Mouse (Mus musculus) spleen, postnatal 10 days (tissue): ENCODE measurements around the gene Setdb2.
"Not testable (repeated sequence)": the region's sequence is repeated elsewhere in the genome, so short reads cannot be mapped to it uniquely, and the experiment has no call there.

Experiments used
- DNase-seq, 2 experiments: peaks; one replicate each; pipeline ENCODE4 v3.0.0; 2021 to 2022; ENCODE audit warnings: low spot score in 2 of 2

The Setdb2 gene

DNA sequence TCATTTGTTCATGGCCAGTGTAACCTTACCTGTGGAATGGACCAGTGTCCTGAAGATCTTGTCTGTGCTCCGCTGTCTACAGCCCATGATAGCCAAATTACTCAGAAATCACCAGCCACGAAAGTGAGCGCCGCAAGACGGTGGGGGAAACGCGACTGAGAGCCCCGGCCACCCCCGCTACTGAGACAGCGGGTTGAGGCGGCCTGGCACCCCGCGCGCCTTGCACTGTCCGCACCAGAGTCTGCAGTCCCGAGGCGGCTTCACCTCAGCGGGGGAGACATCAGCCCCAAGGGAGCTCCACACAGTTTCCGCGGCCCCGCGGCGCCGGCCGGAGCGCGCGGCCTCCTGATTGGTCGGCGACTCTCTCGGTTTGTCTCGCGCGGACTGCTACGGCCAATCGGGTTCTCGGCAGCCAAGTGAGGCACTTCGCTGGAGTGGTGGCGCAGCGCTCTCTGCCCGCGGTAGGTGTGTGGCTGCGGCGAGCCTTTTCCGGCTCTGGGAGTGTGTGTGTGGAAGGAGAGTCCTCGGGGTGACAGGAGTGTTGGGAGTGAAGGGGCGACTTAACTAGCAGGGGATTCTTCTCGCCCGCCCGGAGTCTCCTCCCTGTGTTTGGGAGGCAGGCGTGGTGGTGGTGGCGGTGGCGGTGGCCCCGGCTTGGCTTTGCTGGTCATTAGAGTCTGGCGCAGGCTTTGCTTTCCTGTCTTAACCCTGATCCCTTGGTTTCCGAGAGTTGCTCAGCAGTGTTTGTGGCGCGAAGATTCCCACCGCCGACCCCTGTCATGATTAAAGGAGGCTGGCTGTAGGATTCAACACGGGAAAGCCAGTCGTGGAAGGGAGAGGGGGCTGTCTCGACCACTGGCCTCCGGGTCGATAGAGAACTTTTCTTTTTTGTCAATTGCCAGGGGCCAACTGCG, at the start of gene Setdb2, which contains the start of gene Cab39l:
TSS of gene Setdb2 (minus strand) at position 327 of the 914 bp plus-strand sequence.
TSS of gene Cab39l (plus strand) at position 415 of the 914 bp plus-strand sequence.
- DNase-seq: peak; percentile 89 to 95

DNA sequence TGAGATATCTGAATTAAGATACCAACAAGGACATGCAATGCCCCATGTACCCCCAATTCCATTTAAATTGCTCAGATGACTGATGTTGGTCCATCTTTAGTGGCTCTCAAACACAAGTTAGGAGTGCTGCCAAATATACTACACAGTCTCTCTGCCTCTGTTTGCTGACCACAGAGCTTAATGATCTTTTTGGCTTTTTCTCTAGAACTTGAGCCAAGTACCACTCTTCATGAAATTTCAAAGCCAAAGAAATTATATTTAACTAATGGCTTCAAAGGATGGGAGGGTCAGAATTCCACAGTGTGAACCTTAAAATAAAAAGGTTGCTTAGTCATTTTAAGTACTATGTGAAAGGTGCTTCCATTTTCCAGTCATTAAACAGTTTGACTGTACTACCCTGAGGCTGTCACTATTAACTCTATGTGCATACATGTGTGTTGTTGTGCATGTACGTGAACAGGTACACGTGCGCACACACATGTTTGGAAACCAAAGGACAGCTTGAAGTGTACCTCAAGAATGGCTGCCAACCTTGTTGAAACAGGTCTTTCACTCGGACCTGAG, 44.6 kb upstream of the Setdb2 start:
- no peak for DNase-seq

DNA sequence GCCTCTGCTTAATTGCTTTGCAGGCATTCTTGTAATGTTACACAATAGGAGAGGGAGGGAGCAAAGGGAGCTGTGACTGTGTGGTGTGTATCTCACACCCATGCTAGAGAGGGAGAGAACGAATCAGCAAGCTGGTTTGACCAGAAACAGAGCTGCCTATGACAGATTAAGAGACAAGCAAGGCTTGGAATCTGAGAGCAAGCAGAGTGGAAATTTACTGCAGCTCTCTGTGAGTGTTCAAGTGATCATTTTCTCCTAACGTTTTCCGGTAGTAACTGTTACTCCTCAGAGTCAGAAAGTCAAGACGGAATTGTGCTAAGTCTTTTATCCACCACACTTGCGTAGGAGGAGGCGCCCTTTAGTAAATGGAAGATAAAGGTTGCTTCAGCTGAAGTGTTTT, 38.0 kb upstream of the Setdb2 start:
- DNase-seq: no peak

DNA sequence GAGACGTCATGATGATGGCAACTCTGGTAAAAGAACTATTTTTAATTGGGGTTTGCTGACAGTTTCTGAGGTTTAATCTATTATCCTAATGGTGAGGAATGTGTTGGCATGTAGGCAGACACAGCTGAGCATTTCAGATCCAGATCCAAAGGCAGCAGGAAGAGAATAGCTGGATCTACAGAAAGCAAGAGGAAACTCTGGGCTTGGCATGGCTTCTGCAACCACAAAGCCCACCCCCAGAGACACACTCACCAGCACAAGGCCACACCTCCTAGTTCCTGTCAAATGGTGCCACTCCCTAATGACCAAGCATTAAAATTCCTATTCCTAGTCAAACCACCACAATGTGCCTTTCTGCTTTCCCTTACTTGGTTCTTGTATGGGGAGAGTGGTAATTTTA, 30.1 kb upstream of the Setdb2 start:
- DNase-seq: no peak

DNA sequence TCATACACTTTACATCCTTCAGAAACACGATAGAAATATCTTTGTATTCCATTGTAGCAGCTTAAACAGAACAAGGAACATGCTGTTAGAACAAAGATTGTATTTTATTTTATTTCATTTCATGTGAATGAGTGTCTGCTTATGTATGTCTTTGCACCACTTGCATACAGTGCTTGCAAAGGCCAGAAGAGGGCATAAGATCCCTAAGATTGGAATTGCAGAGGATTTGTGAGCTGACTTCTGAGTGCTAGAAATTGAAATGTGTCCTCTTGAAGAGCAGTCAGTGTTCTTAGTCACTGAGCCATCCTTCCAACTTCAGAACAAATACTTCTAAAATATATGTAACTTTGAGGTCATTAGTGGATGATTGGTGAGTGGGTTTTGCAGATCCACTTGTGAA, 27.1 kb upstream of the Setdb2 start:
- no peak for DNase-seq

DNA sequence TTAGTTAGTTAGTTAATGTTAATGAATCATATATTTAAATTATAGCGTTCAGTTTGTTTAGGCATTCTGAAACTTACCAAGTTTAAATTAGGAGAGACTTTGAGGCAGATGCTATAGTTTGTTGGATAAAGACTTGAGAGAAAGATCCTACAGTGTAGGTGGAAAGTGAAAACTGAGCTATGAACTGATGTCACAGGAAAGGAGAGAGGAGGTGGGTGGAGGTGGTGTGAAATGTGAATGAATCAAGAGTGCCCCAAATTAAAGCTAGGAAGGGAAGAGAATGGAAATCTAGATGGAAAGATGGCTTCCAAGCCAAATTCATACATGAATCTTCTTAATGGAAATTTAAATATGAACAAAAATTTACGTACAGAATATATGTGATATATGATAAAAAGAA, 25.8 kb upstream of the Setdb2 start:
- no peak for DNase-seq

DNA sequence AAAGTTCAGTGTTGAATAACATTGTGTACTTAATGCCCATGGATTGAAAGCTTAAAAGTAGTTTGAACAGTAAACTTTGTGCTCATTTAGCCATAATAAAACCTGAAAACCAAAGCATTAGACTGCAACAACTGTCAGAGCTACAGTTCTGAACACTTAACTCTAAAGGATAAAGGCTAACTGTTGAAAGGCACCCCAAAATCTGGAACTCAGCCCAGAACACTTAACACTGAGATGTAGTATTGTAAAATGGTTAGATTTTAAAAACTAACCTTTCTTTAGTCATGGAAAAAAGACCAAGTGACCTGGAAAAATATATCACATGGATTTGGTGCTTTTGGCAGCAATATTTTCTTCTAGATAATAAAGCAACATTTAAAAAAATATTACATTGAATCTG, 7.3 kb upstream of the Setdb2 start:
- no peak for DNase-seq

DNA sequence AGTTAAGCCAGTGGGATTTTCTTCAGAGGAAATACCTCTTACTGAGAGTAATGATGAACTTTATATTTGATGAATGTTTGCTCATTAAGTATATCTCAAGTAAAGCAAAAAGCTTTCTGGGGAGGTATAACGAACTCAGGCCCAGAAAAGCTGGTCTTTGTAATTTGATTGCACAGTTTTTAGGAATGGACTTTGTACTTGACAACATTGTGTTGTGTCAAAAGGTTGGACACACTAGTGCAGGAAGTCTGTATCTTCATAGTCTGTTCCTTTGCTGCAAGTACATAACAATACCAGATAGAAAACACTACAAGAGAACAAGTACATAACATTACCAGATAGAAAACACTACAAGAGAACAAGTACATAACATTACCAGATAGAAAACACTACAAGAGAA, 4.7 kb upstream of the Setdb2 start:
- no peak for DNase-seq

DNA sequence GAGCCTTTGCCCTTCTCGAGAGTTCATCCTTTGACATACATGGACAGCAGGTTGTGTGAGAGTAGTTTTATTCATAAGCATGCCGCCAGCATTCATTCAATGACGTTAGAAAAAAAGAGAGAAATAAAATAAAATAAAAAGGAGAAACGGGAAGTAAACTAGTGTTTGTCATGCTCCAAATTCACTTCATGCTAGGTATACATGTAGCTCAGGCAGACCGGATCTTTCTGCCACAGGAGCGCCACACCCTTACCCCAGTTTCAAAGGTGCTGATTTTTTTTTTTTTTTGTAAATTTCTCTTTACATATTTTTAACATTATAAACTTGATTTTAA, 755 bp upstream of the Setdb2 start:
- DNase-seq: peak in 1 of 2 experiments; percentile 22

DNA sequence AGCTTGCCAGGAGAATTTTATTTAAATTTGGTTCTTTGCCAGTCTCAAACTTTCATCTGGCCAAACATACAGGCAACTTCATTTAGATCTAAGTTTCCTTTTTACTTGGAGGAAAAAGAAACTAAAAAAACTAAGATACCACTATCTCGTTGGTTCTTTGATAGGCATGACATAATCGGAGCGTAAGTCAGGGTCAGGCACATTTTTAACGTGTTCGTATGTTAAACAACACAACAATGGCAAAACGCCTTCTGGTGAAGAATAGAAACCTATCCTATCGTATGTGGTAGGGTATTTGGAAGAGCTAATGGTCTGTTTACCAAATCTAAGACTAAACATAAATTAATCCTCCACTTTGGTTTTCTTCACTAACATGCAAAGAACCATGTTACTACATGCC, 645 bp downstream of the Setdb2 start:
- no peak for DNase-seq

DNA sequence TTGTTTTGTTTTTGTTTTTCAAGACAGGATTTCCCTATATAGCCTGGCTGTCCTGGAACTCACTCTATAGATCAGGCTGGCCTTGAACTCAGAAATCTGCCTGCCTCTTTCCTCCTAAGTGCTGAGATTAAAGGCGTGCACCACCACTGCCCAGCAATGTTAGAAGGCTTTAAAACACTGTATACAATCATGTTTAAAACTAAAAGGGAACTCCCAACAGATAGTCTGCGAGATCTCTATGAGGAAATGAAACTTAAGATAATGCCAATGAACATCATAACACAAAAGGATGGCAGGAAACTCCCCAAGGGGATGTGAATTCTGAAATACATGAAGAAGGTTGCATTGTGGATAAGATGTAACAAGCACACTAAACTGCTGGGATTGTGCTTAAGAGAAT, 2.2 kb downstream of the Setdb2 start:
- peak in 1 of 2 experiments; percentile 16 for DNase-seq

DNA sequence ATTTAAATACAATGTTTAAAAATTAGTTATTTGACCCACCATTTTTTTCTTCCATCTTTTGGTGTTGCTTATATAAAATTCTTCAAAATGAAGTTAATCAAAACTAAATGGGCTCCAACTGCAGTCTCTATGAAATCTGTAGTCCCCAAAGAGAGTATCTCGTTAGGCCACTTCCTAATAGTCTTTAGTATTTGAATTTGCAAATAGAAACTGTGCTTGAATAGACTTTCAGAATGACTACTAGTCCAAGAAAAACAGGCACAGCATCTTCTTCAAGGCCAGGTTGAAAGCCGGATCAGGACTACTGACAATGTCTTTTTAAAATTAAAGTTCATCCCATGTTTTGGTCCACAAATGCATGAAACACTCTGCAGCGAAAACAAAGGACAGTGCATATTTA, 3.3 kb downstream of the Setdb2 start:
- no peak for DNase-seq

DNA sequence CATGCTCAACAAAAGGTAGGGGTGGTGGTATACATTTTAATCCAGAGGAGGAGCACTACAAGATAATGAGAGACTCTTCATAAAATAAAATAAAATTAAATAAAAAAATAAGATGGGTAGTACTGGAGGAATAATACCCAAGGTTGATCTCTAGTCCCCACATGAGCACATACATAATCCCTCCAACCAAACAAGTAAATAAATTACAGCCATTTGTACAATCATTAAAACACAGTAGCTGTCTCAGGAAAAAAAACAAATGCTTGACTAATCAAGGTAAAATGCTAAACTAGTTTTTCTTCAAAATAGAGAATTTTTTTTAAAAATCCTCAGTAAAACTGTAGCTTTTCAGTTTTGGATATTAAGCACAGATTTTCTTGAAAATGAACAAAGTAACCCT, 5.5 kb downstream of the Setdb2 start:
- no peak for DNase-seq

DNA sequence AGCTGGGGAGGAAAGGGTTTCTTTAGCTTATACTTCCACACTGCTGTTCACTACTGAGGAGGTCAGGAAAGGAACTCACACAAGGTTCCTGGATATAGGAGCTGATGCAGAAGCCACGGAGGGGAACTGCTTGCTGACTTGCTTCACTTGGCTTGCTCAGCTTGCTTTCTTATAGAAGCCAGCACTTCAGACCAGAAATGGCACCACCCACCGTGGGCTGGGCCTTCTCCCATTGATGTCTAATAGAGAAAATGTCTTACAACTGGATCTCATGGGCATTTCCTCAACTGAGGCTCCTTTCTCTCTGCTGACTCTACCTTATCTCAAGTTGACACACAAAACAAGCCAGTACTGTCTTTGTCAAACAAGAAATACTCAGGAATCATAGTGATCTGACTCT, 6.8 kb downstream of the Setdb2 start:
- no peak for DNase-seq

DNA sequence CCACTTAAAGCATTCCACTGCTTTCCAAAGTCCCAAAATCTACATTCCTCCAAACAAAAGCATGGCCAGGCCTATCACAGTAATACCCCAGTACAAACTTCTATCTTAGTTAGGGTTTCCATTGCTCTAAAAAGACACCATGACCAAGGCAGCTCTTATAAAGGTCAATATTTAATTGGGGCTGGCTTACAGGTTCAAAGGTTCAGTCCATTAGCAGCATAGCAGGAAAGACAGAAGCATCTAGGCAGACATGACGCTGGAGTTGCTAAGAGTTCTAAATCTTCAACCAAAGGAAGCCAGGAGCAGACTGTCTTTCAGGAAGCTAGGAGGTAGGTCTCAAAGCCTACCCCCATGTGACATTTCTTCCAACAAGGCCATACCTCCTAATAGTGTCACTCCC, 10.1 kb downstream of the Setdb2 start:
- DNase-seq: no peak

DNA sequence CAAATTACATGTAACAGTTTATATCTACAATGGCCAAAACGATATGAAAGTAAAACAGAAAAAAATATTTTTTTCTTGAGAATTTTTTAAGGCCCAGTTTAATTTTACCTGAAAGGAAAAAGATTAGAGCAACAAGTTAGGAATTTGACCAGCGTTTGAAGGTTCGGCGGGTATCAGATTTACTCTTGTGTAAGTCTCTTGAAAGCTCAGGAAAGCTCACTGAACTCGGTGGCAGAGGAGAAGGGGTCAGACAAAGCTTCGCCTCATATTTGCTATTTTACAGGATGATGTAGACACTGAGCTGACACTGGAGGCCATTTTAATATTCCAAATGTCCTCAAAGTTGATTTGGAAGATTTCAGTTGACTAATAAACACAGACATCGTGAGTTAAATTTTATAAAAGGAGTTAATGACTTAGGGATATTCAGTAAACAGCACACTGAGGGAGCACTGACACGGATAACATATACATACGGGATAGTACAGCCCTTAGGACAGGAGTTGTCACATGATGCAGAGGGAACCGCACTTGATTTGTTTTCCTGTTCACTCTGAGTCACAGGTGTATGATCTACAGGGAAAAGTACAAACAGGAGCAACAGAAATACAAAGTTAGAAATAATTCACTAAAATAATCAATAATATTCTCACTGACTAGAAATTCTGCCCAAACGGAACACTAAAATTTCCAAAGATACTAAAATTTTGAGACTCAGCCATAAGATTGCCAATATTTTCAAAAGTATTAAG, 17.6 kb downstream of the Setdb2 start:
- DNase-seq: no peak

DNA sequence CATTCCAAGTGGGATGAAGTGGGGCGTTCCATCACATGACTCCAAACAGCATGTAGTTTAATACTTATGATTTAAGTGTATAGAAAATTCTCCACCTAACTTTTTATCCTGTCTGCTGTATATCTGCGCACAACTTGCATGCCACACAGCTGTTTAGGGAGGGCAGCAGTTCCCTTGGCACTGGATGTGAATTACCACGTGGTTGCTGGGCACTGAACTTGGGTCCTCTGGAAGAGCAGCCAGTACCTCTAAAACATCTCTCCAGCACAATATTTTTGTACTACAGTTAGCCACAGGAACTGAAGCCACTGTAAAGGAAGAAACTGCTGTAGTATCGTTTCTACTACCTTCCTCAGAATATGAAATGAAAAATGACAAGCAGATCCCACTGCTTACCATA, 22.5 kb downstream of the Setdb2 start:
- DNase-seq: no peak

DNA sequence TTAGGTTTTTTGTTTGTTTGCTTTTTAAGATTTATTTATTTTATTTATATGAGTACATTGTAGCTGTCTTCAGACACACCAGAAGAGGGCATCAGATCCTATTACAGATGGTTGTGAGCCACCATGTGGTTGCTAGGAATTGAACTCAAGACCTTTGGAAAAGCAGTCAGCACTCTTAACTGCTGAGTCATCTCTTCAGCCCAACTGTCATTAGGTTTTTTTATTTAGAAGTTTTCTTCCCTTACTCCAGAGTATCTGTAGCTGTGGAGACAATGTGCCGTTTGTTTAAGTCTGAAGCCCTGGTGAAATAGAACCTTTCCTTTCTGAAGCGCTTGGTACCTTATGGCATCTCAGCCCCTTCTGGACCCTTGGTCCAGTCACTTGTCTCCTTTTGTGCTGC, 25.7 kb downstream of the Setdb2 start:
- DNase-seq: not testable (repeated sequence)

DNA sequence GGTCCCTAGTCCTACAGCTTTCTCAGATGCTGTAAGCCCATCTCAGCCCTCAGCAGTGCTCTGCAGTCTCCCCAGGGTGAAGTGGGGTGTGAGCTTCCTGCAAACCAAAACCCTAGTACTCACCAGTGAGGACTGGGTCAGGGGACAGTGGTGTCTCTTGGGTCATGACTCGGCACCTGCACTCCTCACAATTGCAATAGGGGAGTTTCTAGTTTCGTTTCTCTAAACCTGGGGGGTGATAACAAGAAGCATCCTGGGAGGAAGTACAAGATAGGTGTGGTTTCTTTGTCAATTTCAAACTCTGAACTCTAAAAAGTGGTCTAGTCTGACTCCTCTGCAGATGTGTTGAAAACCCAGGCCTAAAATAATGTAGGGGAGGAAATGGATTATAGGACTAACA, 43.7 kb downstream of the Setdb2 start:
- DNase-seq: peak; percentile 11 to 61

DNA sequence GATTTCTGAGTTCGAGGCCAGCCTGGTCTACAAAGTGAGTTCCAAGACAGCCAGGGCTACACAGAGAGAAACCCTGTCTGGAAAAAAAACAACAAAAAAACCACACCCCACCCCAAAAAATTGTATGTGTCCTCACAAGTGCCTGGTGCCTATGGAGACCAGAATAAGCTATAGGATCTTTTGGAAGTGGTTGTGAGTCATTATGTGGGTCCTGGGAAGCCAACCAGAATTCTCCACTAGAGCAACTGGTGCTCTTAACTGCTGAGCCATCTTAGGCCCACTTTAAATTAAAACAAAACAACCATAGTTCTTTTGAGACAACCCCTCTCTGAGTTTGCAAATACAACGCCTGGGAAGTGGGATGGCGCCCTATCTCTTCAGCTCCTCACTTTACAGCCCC, 45.4 kb downstream of the Setdb2 start, which contains the start of gene Phf11c:
TSS of gene Phf11c (minus strand) at position 101 of the 400 bp plus-strand sequence.
- DNase-seq: no peak

DNA sequence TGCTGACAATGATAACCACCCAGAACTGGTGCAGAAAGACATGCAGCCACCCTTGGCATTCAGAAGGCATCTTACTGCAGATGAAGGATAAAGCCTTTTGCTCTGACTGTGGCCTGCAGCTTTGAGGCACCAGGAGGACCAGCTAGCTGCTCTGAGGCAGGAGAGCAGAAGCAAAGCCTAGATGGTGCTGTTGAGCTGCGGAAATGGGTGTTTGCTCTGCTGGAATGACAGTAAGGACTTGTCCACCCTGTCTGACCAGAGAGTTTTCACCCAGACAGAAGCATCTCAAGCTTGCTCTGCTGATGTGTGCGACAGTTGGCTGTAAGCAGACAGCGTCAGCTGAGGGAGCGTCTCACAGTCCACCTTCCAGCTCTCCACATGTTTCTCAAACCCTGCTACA, 50.5 kb downstream of the Setdb2 start:
- DNase-seq: not testable (repeated sequence)

DNA sequence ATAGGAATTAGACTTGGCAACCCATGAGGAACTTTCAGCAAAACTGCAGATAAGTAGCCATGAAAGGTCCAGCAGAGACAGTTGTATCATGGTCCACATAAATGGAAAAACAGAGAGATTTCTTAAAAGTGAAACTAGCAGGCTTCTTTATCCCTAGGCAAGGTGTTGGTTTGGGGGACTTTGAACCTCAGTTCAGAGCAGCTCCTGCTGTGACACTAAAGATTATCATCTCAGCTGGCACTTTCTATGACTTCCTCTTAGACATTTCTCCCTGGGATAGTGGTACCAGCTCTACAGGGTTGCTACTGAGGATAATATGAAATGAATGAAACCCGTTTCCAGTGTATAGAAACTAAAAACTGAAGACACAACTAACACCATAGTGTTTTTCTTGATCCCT, 51.2 kb downstream of the Setdb2 start:
- DNase-seq: no peak
